Mouse (Mus musculus) limb, embryonic 13.5 days (tissue): ENCODE measurements around the gene Kctd18. TPM values are rescaled to one million over a fixed set of nuclear protein-coding genes. Genes with fewer than 3 reads are reported as not detected.
"Not testable (repeated sequence)": the region's sequence is repeated elsewhere in the genome, so short reads cannot be mapped to it uniquely, and the experiment has no call there.

Experiments used
- ATAC-seq: fragments of 200-750 bp; cut with Nextera tagmentation; 2 replicates; pipeline ENCODE4 v1.8.0; 2017; ENCODE audit warnings: low read depth, moderate number of reproducible peaks, moderate TSS enrichment; ENCODE audit not compliant: low FRiP score
- H3K27ac ChIP-seq: fragments of 300-500 bp; sonication (generic); 2 replicates; pipeline ENCODE4 v1.5.1; 2015; ENCODE audit warnings: inconsistent platforms, mild to moderate bottlenecking, moderate library complexity
- H3K27me3 ChIP-seq: fragments of 300-500 bp; sonication (generic); 2 replicates; pipeline ENCODE4 v1.6.1; 2015; ENCODE audit warnings: mild to moderate bottlenecking, inconsistent platforms
- H3K36me3 ChIP-seq: fragments of 300-500 bp; sonication (generic); 2 replicates; pipeline ENCODE4 v1.6.1; 2015; ENCODE audit warnings: inconsistent platforms, mild to moderate bottlenecking, moderate library complexity
- H3K4me1 ChIP-seq: fragments of 300-500 bp; sonication (generic); 2 replicates; pipeline ENCODE4 v1.6.1; 2015; ENCODE audit warnings: inconsistent platforms
- H3K4me2 ChIP-seq: fragments of 300-500 bp; sonication (generic); replicated peaks from 2 replicates; pipeline ENCODE4 v1.6.1; 2015; ENCODE audit warnings: inconsistent platforms, mild to moderate bottlenecking, moderate library complexity
- H3K4me3 ChIP-seq: fragments of 300-500 bp; sonication (generic); 2 replicates; pipeline ENCODE4 v1.5.1; 2015; ENCODE audit warnings: moderate library complexity, mild to moderate bottlenecking, inconsistent platforms
- H3K9ac ChIP-seq: fragments of 300-500 bp; sonication (generic); 2 replicates; pipeline ENCODE4 v1.6.1; 2015; ENCODE audit warnings: mild to moderate bottlenecking, inconsistent platforms
- H3K9me3 ChIP-seq: fragments of 300-500 bp; sonication (generic); 2 replicates; pipeline ENCODE4 v1.6.1; 2016; ENCODE audit warnings: inconsistent platforms
- WGBS: fragments of 180-500 bp; shearing (Covaris S2); methylation state at CpG from one replicate; pipeline ENCODE4 v1.1.7; 2015; 5-methylcytosine and 5-hydroxymethylcytosine counted together
- polyA plus RNA-seq: library from polyadenylated mRNA; unstranded; fragments of >200 nt; fragmentation: Nextera tagmentation; extraction: Ambion mirVana; gene quantifications from 2 replicates; pipeline ENCODE4 v1.2.1, GENCODE M21; 2015

Gene Kctd18
- polyA plus RNA-seq, 1 experiment from 2014 or later: 24.2 TPM

- H3K27ac ChIP-seq: no peak overlapping the region
- no peaks in the 10 kb centered on the region for H3K27me3 ChIP-seq
- H3K4me2 ChIP-seq: no peak overlapping the region
- WGBS: 66% methylated on average over 10 of the region's 10 CpGs
- H3K36me3 ChIP-seq: 0 out of 2 replicates have a peak, but pooled peaks cover under 1% of the 10 kb centered on the region
- peaks cover 17% of the 10 kb centered on the region for H3K4me1 ChIP-seq
- peak; percentile 55; the same call in 1 of the 2 replicates for ATAC-seq
- no peak overlapping the region for H3K4me3 ChIP-seq
- no peaks in the 10 kb centered on the region for H3K9me3 ChIP-seq
- no peak overlapping the region for H3K9ac ChIP-seq
These were observed 12.5 kb upstream of the Kctd18 start for GRCm38 (mm10) chr1:58031160-58031769.

DNA sequence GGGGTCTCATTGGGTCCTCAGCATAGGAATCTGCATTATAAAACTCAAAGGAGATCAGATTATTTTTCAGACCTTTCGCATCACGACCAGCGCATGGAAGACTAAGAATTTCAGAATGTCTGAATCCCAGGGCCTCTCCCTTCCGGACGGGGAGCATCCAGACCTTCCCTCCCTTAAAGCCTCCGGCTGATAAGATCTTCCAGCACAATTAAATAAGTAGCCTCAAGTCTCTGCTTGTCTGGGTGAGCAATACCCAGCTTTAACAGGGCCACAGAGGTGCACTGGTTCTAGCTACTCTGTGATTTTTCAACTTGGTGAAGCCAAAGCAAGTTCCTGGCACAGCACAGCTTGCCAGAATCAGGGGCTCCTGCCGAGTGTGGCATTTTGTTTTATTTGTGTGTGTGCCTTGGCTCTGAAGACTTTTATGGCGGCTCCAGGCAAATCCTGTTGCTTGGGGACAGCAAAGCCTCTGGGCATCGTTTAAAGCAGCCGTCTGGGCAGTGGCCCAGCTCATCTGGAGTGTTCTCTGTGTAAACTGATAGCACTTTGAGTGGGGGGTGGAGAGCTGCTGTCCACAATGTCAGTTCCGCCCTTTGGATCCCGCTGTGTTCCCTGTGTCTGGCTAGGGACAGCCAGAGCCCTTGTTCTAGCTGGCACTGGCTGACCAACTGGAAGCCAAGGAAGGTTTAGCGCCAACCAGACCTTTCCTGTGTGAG is 11.6 kb upstream of the Kctd18 start:
- peaks cover 17% of the 10 kb centered on the region for H3K4me1 ChIP-seq
- H3K9me3 ChIP-seq: no peaks in the 10 kb centered on the region
- peak overlapping the region; percentile 60 for H3K4me2 ChIP-seq
- peaks cover 4% of the 10 kb centered on the region; the same call in 1 of the 2 replicates for H3K36me3 ChIP-seq
- 18% methylated on average over 13 of the region's 13 CpGs for WGBS
- H3K4me3 ChIP-seq: peak overlapping the region; percentile 35
- H3K27me3 ChIP-seq: no peaks in the 10 kb centered on the region
- ATAC-seq: no peak; the same call in 1 of the 2 replicates
- peak overlapping the region; percentile 52; the same call in 1 of the 2 replicates for H3K27ac ChIP-seq
- H3K9ac ChIP-seq: peak overlapping the region; percentile 46; the same call in 1 of the 2 replicates

DNA sequence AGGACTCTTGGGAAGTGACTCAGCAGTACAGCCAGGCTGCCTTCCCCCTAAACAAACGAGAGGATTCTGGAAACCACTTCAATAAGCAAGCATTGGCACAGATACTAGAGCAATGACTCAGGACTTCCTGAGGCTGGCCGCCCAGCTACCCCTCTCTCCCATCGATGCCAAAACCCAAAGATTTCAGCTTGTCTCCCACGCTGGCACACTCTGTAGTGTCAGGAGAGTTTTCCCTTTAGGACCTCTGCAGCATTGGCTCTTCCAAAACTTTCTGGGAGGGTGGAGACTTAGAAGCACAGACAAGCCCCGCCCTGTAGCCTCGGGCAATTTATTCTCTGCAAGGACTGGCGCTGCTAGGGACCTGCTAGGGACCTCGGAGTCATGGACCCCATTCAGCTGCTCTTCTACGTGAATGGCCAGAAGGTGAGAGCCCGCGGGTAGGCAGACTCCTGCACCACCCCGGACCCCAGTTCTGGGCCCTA is 10.9 kb upstream of the Kctd18 start, which contains the start of gene Aox1:
Gene Aox1 (plus strand): TSS at position 296 of the 482 bp plus-strand sequence.
- peak within 1 kb of the TSS; percentile 46; the same call in 1 of the 2 replicates for H3K9ac ChIP-seq
- peak within 1 kb of the TSS; percentile 60 for H3K4me2 ChIP-seq
- WGBS: 9% methylated on average over 12 of the region's 12 CpGs
- no peaks in the 10 kb centered on the region for H3K9me3 ChIP-seq
- peak within 1 kb of the TSS; percentile 35 for H3K4me3 ChIP-seq
- ATAC-seq: no peak
- peaks cover 8% of the 10 kb centered on the region; the same call in 1 of the 2 replicates for H3K36me3 ChIP-seq
- peak within 1 kb of the TSS; percentile 52; the same call in 1 of the 2 replicates for H3K27ac ChIP-seq
- H3K4me1 ChIP-seq: peaks cover 17% of the 10 kb centered on the region
- H3K27me3 ChIP-seq: no peaks in the 10 kb centered on the region

DNA sequence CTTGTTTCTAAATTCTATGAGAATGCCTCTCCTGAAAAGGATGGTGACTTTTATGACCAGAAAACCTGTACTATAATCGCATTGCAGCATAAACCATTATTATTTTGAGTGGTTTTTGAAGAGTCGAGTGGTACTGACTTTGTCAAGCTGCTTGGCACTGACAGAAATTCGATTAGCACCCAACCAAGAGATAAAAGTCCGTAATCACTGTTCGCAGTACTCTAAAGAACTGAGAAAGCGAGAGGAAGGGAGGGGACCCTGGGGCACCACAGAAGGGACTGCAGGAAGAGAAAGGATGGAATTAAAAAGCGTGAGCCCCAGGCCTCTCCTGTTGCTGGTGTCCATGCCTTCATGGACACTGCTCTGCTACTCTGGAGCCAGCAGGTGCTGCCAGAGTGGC is 9.0 kb upstream of the Kctd18 start:
- Histone ChIP-seq H3K36me3 (peaks cover 21% of the 10 kb centered on the region), H3K27me3 (no peaks in the 10 kb centered on the region), H3K4me1 (peaks cover 17% of the 10 kb centered on the region), H3K4me3 (no peak overlapping the region), H3K27ac (no peak overlapping the region), H3K9ac (no peak overlapping the region), H3K4me2 (no peak overlapping the region), H3K9me3 (no peaks in the 10 kb centered on the region)
- ATAC-seq: no peak
- WGBS: 86% methylated on average over 7 of the region's 7 CpGs

DNA sequence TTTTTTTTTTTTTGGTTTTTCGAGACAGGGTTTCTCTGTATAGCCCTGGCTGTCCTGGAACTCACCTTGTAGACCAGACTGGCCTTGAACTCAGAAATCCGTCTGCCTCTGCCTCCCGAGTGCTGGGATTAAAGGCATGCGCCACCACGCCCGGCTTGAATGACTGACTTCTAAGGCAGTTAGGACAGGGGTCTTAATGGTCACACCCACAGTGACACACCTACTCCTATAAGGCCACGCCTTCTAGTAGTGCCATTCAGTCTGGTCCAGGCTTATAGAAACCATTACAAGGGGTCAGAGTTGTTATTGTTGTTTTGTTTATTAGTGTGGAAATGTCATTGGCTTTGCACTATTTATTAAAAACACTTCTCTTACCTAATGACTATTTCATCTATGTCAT is 12.4 kb downstream of the Kctd18 start:
- 97% methylated on average over 7 of the region's 7 CpGs for WGBS
- not testable (repeated sequence) for H3K27me3 ChIP-seq, H3K4me3 ChIP-seq, H3K4me1 ChIP-seq, H3K9ac ChIP-seq, H3K9me3 ChIP-seq, H3K4me2 ChIP-seq, H3K27ac ChIP-seq, ATAC-seq
- peaks cover 36% of the 10 kb centered on the region for H3K36me3 ChIP-seq

DNA sequence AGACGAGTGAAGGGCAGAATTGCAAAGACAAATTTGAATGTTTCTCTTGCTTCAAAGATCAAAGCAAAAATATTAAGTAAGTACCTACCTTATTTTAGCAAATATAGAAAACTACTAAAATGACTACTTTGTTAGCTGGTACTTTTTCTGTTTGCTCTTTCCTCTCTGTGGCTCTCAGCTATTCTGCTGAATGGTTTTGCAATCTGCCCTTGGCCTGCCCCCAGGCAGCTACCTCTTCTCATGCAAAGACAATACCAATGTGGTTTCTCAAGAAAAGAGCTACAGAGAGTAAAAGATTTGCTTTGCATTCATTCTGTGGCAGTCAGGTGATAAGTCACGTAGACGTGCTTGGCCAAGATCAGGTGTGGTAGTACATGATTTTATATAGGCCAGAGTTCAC is 20.6 kb downstream of the Kctd18 start:
- WGBS: 91% methylated on average over 3 of the region's 3 CpGs
- H3K9me3 ChIP-seq: no peaks in the 10 kb centered on the region
- H3K4me2 ChIP-seq: no peak overlapping the region
- H3K4me1 ChIP-seq: peaks cover 17% of the 10 kb centered on the region
- no peak overlapping the region for H3K4me3 ChIP-seq
- ATAC-seq: no peak
- H3K9ac ChIP-seq: no peak overlapping the region
- H3K27me3 ChIP-seq: no peaks in the 10 kb centered on the region
- no peak overlapping the region for H3K27ac ChIP-seq
- peaks cover 16% of the 10 kb centered on the region for H3K36me3 ChIP-seq

- ATAC-seq: peak; percentile 45
- Histone ChIP-seq H3K9me3 (no peaks in the 10 kb centered on the region), H3K4me3 (peak overlapping the region; percentile 93), H3K4me1 (peaks cover 17% of the 10 kb centered on the region), H3K9ac (peak overlapping the region; percentile 79), H3K27me3 (no peaks in the 10 kb centered on the region), H3K27ac (peak overlapping the region; percentile 61; the same call in 1 of the 2 replicates), H3K4me2 (peak overlapping the region; percentile 90), H3K36me3 (peaks cover 7% of the 10 kb centered on the region; the same call in 1 of the 2 replicates)
- WGBS: under 1% methylated on average over 29 of the region's 29 CpGs
These were observed 22.6 kb downstream of the Kctd18 start for GRCm38 (mm10) chr1:57996133-57996615.

- 6% methylated on average over 30 of the region's 30 CpGs for WGBS
- peak within 1 kb of the TSS; percentile 79 for H3K9ac ChIP-seq
- H3K9me3 ChIP-seq: no peaks in the 10 kb centered on the region
- H3K4me2 ChIP-seq: peak within 1 kb of the TSS; percentile 90
- H3K27me3 ChIP-seq: no peaks in the 10 kb centered on the region
- peak; percentile 98 for ATAC-seq
- peak within 1 kb of the TSS; percentile 72; the same call in 1 of the 2 replicates for H3K27ac ChIP-seq
- peak within 1 kb of the TSS; percentile 93 for H3K4me3 ChIP-seq
- peaks cover 3% of the 10 kb centered on the region; the same call in 1 of the 2 replicates for H3K36me3 ChIP-seq
- H3K4me1 ChIP-seq: peaks cover 17% of the 10 kb centered on the region
These were observed 23.2 kb downstream of the Kctd18 start, which contains the start of gene Sgo2a for GRCm38 (mm10) chr1:57995432-57996132. Gene Sgo2a (plus strand): TSS chr1:57995971.

DNA sequence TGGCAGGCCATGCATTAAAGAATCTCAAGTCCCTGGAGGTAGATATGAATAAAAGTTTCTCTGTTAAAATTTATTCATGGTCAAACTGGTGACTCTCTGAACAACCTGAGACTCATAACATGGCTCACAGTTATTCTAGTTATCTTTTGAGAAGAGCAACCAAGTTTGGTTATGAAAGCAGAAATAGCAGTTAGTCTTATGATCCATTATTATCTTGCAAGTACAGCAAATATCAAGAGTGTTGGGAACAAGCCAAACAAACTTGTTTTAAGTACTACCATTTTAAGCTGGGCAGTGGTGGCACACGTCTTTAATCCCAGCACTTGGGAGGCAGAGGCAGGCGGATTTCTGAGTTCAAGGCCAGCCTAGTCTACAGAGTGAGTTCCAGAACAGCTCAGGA is 27.5 kb downstream of the Kctd18 start:
- no peak overlapping the region for H3K4me2 ChIP-seq
- no peak overlapping the region for H3K9ac ChIP-seq
- WGBS: 75% methylated on average over 2 of the region's 2 CpGs
- no peak overlapping the region for H3K27ac ChIP-seq
- H3K36me3 ChIP-seq: no peaks in the 10 kb centered on the region
- no peaks in the 10 kb centered on the region for H3K27me3 ChIP-seq
- no peak for ATAC-seq
- H3K4me1 ChIP-seq: peaks cover under 1% of the 10 kb centered on the region
- H3K4me3 ChIP-seq: no peak overlapping the region
- H3K9me3 ChIP-seq: no peaks in the 10 kb centered on the region

DNA sequence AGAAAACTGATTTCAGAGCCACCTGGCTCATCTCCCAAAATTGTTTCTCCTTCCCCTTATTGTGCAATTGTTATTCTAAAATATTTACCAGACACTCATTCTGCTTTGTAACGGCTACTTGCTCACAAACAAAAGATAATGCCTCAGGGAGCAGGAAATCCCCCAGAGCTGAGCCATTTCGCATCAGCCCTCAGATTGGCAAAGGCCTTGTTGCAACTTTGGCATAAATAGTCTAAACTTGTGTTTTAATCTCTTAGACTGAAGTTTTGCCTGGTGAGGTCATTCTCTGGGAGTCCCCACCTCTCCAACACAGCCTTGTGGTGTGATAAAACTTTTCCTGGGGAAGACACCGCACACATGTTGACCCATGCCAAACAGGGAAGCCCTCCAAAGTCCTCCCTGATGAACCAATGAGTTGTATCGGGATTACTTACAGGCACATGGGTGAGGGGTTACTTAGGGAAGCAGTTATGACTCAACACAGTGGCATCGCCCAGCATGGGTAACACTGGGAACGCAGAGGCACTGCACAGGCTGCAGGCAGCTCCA is 29.6 kb downstream of the Kctd18 start:
- ATAC-seq: no peak
- no peaks in the 10 kb centered on the region for H3K9me3 ChIP-seq
- 77% methylated on average over 6 of the region's 6 CpGs for WGBS

DNA sequence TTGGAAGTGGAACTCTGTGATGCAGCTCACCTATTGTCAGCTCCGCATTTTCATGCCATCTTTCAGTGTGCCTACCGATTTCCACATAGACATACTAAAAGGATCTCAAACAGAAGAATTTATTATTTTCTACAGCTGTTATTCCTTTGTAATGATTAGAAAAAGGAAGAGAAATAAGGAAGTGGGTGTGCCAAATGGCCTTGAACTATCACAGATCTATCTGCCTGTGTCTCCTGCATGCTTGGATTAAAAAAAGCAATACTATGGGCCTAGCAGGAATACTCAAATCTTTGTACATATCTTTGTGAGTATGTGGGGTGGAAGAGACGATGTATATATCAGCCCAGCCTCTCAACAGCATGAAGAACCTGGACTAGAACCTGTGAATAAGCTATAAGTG is 41.9 kb downstream of the Kctd18 start:
- no peaks in the 10 kb centered on the region for H3K27me3 ChIP-seq
- no peak for ATAC-seq
- H3K4me1 ChIP-seq: no peaks in the 10 kb centered on the region
- H3K9me3 ChIP-seq: no peaks in the 10 kb centered on the region
- H3K4me3 ChIP-seq: no peak overlapping the region
- 92% methylated on average over 3 of the region's 3 CpGs for WGBS
- H3K36me3 ChIP-seq: no peaks in the 10 kb centered on the region
- H3K4me2 ChIP-seq: no peak overlapping the region
- H3K9ac ChIP-seq: no peak overlapping the region
- H3K27ac ChIP-seq: no peak overlapping the region

More for the DNA sequence above, 29.6 kb downstream of the Kctd18 start:
- Histone ChIP-seq H3K4me2 (no peak overlapping the region), H3K27ac (no peak overlapping the region), H3K27me3 (no peaks in the 10 kb centered on the region), H3K4me1 (no peaks in the 10 kb centered on the region), H3K4me3 (no peak overlapping the region), H3K36me3 (no peaks in the 10 kb centered on the region), H3K9ac (no peak overlapping the region)
